Mouse (Mus musculus): Measurements from ENCODE around the gene Hyls1.
A peak's percentile ranks its signal among the peaks of the same experiment; 100 is the strongest.
"Not testable (repeated sequence)": the region's sequence is repeated elsewhere in the genome, so short reads cannot be mapped to it uniquely, and the experiment has no call there.

The Hyls1 gene

GRCm38 (mm10) chr9:35569571-35570534, at the start of gene Hyls1, which contains the start of gene Pate2:
Hyls1 (minus strand) TSS chr9:35570398.
Pate2 (plus strand) TSS chr9:35570284.
- peak; percentile 95 for DNase-seq

DNA sequence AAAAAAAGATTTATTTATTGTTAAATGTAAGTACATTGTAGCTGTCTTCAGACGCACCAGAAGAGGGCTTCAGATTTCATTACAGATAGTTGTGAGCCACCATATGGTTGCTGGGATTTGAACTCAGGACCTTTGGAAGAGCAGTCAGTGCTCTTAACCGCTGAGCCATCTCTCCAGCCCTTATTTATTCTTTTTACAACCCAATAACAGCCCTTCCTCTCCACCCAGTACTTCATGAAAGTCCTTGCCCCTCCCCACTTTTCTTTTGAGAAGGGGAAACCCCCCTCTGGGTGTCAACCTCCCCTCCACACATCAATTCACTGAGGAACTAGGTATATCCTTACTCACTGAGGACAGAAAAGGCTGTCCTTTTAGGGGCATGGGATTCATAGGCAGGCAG, 46.6 kb upstream of the Hyls1 start:
- DNase-seq, result not testable (repeated sequence)

- DNase-seq, result no peak
Observed at GRCm38 (mm10) chr9:35614005-35614404, 43.8 kb upstream of the Hyls1 start.

- DNase-seq, result no peak
Observed at GRCm38 (mm10) chr9:35611841-35612240, 41.6 kb upstream of the Hyls1 start, which contains the start of gene Pate4. Pate4 (minus strand) TSS chr9:35611941.

- peak; percentile 11 for DNase-seq
Observed at GRCm38 (mm10) chr9:35607647-35608405, 37.6 kb upstream of the Hyls1 start.

DNA sequence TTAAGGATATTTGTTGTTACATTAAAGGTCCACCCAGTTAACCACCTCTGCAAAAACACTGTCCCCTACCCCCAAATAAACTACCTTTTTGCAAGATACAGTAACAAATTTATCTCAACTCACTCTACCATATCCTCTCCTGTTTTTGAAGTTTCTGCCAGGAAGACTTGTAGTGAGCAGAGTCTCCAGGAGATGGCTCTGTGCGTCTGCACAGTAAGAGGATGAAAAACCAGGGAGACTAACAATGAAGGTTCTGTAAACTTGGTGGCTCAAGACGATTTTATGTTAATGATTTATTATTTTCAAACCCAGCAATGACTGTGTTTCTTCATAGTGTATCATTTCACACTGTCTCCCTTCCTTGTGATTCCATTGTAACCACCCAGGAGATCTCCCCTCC, 22.7 kb upstream of the Hyls1 start:
- DNase-seq, result peak; percentile 17

- DNase-seq, result no peak
Observed at GRCm38 (mm10) chr9:35587674-35588073, 17.5 kb upstream of the Hyls1 start.

DNA sequence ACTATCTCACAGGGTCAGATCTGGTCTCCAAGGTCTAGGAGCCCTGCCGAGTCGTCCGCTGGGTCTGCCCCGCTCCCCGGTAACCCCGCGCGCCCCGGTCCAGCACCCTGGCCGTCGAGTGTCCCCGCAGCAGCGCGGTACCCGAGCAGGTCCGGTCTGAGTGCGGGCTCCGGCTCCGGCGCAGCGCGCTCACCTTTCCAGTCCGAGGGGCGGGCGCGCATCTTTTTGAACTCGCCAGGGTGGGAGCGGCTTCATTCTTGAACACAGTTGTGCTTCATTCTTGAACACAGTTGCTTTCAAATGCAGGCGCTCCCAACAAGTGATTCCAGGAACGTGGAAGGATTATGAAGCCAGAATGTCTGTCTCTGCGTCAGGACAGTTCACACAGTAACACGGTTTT, 4.2 kb upstream of the Hyls1 start:
- no peak for DNase-seq

- no peak for DNase-seq
Observed at GRCm38 (mm10) chr9:35570663-35571062, 465 bp upstream of the Hyls1 start.

DNA sequence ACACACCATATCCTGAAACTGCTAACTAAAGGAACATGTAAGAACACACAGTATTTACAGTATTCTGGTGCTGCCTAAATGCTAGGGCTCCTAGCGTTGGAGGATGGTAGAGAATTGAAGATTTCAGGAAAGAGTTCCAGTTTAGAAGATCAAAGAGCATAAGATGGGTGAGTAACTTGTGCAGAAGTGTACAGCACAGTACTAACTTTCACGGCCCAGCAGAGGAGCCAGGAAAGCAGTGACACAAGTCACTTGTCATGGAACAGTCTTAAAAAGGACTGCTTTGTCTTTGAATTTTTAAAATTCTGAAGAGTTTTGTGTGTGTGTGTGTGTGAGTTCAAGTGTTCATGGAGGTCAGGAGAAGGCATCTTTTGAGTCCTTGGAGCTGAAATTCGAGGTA, 2.2 kb downstream of the Hyls1 start:
- DNase-seq, result no peak

- no peak for DNase-seq
Observed at GRCm38 (mm10) chr9:35564536-35565240, 5.5 kb downstream of the Hyls1 start.

DNA sequence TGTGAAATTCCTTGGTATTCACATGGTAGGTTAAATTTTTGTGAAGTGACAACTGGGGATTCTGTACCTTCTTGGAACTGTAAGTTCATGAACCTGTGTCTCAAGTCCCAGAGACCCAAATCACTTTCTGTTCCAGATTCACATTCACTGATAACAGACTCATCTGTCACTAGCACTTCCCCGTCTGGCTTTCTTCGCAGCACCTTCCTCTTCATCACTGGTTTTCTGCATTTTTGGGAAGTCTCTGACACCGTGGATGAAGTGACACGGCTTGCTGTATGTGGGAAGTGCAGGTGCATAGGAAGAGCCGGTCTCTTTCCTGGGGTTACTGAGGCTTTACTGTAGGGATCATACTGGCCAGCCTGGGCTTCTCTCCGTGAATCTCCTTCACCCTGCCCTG, 8.6 kb downstream of the Hyls1 start:
- no peak for DNase-seq

DNA sequence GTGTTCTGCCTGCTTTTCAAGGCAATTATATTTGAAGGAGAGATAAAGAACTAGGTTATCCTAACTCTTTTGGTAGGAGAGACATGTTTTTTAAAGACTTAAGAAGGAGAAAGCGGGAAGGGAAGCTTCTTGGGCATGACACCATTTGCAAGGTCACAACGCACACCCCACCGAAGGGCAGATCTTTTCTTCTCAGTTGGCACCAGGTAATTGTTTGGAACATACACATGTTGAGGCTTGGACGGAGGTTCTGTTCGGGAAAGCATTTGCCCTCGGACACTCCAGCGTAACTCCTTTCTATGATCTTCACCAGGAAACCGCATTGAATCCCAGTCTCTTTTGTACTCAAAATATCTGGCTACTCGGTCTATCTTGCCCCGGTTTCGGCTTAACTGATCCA, 9.1 kb downstream of the Hyls1 start:
- no peak for DNase-seq

DNA sequence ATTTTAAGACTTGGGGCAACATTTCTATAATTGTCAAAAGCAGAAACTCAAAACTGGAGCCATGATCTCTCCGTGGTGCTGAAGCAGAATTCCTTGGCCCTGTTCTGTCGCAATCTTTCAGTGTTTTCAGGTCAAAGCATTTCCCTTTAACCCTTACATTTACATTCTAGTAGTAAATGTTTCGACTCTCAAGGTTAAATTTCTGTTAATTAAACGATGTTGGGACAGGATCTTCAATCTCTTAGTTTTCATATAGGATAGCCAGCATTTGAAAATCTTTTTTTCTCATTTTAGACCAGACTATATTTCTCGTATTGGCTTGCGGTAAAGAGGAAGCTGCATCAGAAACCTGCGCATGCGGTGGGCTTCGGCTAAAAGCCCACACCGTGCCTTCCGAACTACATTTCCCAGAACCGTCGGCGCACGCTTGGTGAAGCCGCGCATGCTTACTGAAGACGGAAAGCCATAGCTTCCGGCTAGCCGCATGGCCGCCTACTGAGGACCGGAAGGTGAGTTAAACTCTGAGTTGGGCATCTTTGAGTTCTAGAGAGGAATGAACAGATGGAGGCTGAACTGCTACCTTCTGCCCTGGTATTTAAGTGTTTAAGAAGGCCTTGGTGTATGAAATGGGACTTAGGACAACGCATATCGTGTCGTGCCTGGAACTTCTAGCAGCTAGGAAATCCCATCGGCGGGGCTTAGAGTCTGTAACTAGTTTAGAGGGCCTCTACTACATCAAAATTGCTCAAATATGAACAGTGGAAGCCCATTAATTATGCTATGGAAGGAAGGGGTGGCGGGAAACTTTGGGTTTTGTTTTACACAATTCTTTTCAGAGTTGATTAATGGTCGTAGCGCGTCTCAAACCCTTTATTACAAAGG, 10.9 kb downstream of the Hyls1 start:
- peak; percentile 90 for DNase-seq

- peak; percentile 79 for DNase-seq
Observed at GRCm38 (mm10) chr9:35558257-35559008, 11.8 kb downstream of the Hyls1 start, which contains the start of the genes Ddx25 and Pus3. Ddx25 (minus strand) TSS chr9:35558528. Pus3 (plus strand) TSS chr9:35558595.

DNA sequence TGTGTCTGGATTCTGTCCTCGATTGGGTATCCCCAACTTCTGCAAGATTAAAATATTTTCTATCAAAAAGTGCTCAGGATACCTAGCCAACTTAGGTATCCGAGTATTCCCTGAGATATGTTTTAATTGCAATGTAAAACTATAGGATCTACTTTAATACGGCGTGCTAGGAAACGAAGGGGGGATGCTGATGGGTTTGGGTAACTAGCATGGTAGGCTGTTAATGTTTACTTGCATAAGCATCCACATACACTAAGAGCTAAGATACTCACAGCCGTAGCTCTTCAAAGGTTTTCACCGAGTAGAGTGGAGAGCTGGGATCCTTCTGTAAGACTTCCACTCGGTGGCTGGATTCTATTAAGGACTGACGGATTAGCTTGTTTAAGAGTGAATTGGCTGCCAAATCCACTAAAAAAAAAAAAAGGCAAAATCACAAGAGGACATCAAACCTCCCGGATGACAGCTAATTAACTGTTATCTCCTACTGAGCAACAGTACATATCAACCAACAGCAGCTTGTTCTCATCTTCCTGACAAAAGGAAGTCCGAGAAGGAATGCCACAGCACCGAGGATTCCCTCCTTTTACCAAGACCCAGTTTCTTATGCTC, 13.6 kb downstream of the Hyls1 start:
- no peak for DNase-seq

DNA sequence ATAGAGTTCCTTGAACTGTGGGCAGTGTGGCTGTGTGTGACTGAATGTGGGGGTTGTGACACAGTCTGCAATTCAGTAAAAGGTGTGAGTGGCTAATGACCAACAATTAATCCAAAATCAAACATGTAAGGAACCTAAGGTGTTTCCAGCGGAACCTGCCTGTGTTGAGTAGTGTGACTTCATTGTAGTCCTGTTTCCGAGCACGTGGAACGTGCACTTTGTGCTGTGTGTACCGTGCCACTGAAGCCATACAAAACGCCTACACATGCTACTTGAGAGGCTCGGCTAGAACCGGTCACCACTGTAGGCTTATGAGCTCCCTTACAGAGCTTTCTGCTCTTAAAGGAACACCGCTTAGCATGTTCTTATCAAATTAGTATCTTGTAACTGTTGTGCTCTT, 21.7 kb downstream of the Hyls1 start:
- no peak for DNase-seq

DNA sequence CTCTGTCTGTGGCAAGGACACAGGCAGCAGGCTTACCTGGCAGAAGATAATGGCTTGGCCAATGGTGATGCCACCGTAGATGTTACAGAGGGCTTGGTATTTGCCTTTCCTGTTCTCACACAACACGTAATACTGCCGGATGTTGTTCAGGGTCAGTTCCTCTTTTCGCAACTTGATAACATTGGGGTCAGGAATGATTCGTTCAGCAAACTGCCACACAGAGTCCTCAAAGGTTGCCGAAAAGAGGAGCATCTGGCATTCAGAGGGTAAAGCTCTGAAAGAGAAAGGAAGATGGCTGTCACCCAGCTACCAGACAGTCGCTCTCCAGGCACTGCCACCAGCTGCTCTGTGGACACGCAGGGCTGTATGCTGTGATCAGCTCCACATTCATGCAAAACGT, 23.5 kb downstream of the Hyls1 start:
- DNase-seq, result no peak

GRCm38 (mm10) chr9:35545704-35546103, 24.5 kb downstream of the Hyls1 start:
- no peak for DNase-seq

DNA sequence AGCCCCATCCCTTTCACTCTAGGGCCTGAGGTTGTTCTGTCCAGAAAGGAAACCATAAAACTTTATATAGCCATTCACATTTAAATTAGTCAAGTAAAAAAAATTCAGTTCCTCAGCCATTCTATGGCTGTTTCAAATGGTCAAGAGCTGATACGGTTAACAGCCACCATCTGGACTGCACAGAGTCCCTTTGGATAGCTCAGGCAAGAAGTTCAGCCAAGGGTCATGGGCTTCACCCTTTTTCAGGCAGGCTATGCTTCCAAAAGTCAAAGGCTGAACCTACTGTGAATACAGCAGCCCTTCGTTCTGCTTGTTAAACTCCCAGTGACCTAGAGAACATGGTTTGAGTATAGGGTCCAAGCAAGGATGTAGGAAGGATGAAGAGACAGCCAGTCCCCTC, 25.5 kb downstream of the Hyls1 start:
- DNase-seq, result no peak
